Mouse (Mus musculus) limb, embryonic 12.5 days (tissue): ENCODE results near the gene Hoxc9. TPM values are rescaled to one million over a fixed set of nuclear protein-coding genes. Genes with fewer than 3 reads are reported as not detected.

Experiments used
- ATAC-seq: fragments of 200-750 bp; cut with Nextera tagmentation; 2 replicates; pipeline ENCODE4 v1.8.0; 2017; ENCODE audit warnings: low read depth, moderate TSS enrichment; ENCODE audit not compliant: insufficient number of reproducible peaks, insufficient read depth, low FRiP score, low TSS enrichment
- H3K27ac ChIP-seq: fragments of 300-500 bp; sonication (generic); 2 replicates; pipeline ENCODE4 v1.5.1; 2016; ENCODE audit warnings: mild to moderate bottlenecking, moderate library complexity
- H3K27me3 ChIP-seq: fragments of 300-500 bp; sonication (generic); 2 replicates; pipeline ENCODE4 v1.6.1; 2016; ENCODE audit warnings: mild to moderate bottlenecking, moderate library complexity
- H3K36me3 ChIP-seq: fragments of 300-500 bp; sonication (generic); 2 replicates; pipeline ENCODE4 v1.6.1; 2016; ENCODE audit warnings: mild to moderate bottlenecking, moderate library complexity
- H3K4me1 ChIP-seq: fragments of 300-500 bp; sonication (generic); replicated peaks from 2 replicates; pipeline ENCODE4 v1.6.1; 2016
- H3K4me2 ChIP-seq: fragments of 300-500 bp; sonication (generic); 2 replicates; pipeline ENCODE4 v1.6.1; 2016; ENCODE audit warnings: mild to moderate bottlenecking, moderate library complexity
- H3K4me3 ChIP-seq: fragments of 300-500 bp; sonication (generic); replicated peaks from 2 replicates; pipeline ENCODE4 v1.5.1; 2016; ENCODE audit warnings: mild to moderate bottlenecking
- H3K9ac ChIP-seq: fragments of 300-500 bp; sonication (generic); replicated peaks from 2 replicates; pipeline ENCODE4 v1.6.1; 2016; ENCODE audit warnings: mild to moderate bottlenecking, moderate library complexity
- H3K9me3 ChIP-seq: fragments of 300-500 bp; sonication (generic); 2 replicates; pipeline ENCODE4 v1.6.1; 2016; ENCODE audit warnings: mild to moderate bottlenecking, moderate library complexity
- WGBS: fragments of 180-500 bp; shearing (Covaris S2); methylation state at CpG from one replicate; pipeline ENCODE4 v1.1.7; 2016; 5-methylcytosine and 5-hydroxymethylcytosine counted together
- polyA plus RNA-seq: library from polyadenylated mRNA; unstranded; fragments of >200 nt; fragmentation: Nextera tagmentation; extraction: Ambion mirVana; gene quantifications from 2 replicates; pipeline ENCODE4 v1.2.1, GENCODE M21; 2016

Gene Hoxc9
- polyA plus RNA-seq, 1 experiment from 2014 or later: 3.6 TPM

- Histone ChIP-seq H3K4me2 (peak overlapping the region; percentile 61), H3K4me3 (peak overlapping the region; percentile 42), H3K36me3 (no peaks in the 10 kb centered on the region), H3K4me1 (peaks cover 36% of the 10 kb centered on the region), H3K27ac (peak overlapping the region; percentile 86), H3K9ac (peak overlapping the region; percentile 72), H3K9me3 (no peaks in the 10 kb centered on the region), H3K27me3 (peaks cover 90% of the 10 kb centered on the region)
- 1% methylated on average over 34 of the region's 34 CpGs for WGBS
- ATAC-seq: no peak
Measured at GRCm38 (mm10) chr15:102967511-102968397, 8.5 kb upstream of the Hoxc9 start.

GRCm38 (mm10) chr15:102969296-102969695 is 6.9 kb upstream of the Hoxc9 start:
- 28% methylated on average over 1 of the region's 1 CpGs for whole genome bisulfite sequencing
- Histone ChIP-seq H3K27me3 (peaks cover 94% of the 10 kb centered on the region), H3K4me1 (peaks cover 36% of the 10 kb centered on the region), H3K36me3 (no peaks in the 10 kb centered on the region), H3K9ac (peak overlapping the region; percentile 42; the same call in 1 of the 2 replicates), H3K27ac (no peak overlapping the region), H3K4me2 (peak overlapping the region; percentile 61), H3K4me3 (peak overlapping the region; percentile 42), H3K9me3 (no peaks in the 10 kb centered on the region)
- ATAC-seq: no peak

DNA sequence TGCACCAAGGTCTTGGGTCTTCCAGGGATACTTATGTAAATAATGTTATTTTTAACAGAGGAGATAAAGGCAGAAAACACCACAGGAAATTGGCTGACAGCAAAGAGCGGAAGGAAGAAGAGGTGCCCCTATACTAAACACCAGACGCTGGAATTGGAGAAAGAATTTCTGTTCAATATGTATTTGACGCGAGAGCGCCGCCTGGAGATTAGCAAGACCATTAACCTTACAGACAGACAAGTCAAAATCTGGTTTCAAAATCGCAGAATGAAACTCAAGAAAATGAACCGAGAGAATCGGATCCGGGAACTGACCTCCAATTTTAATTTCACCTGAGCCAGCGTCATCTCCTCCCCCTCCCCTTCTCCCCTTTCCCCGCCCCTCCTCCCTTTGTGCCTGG is 5.5 kb upstream of the Hoxc9 start:
- no peak overlapping the region; the same call in 1 of the 2 replicates for H3K9ac ChIP-seq
- no peaks in the 10 kb centered on the region for H3K9me3 ChIP-seq
- H3K27ac ChIP-seq: no peak overlapping the region
- peaks cover 41% of the 10 kb centered on the region for H3K4me1 ChIP-seq
- no peak for ATAC-seq
- 2% methylated on average over 12 of the region's 12 CpGs for WGBS
- H3K4me2 ChIP-seq: peak overlapping the region; percentile 61
- H3K36me3 ChIP-seq: no peaks in the 10 kb centered on the region
- peaks cover 93% of the 10 kb centered on the region for H3K27me3 ChIP-seq
- H3K4me3 ChIP-seq: peak overlapping the region; percentile 8; the same call in 1 of the 2 replicates

DNA sequence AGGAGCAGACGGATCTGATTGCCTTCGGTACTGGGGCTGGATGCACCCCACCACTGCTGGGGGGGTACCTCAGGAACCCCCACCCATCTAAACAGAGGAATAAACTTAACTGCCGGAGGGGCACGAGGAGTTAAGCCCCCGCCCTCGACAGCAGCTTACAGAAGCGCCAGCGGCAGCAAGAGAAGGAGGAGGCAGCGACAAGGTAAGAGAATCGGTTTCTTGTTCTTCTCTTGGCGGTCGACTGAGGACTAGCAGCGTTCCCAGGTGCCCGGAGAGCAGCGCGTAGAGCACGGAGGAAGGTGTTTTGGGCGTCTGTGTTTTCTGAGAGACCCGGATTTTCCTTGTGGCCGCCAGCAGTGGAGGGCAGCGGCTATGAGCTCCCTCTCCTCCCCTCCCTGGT is 4.0 kb upstream of the Hoxc9 start:
- H3K27ac ChIP-seq: peak overlapping the region; percentile 32; the same call in 1 of the 2 replicates
- H3K4me3 ChIP-seq: peak overlapping the region; percentile 34
- ATAC-seq: no peak
- no peaks in the 10 kb centered on the region for H3K9me3 ChIP-seq
- H3K4me2 ChIP-seq: peak overlapping the region; percentile 82
- H3K4me1 ChIP-seq: peaks cover 49% of the 10 kb centered on the region
- WGBS: 1% methylated on average over 21 of the region's 21 CpGs
- peak overlapping the region; percentile 50 for H3K9ac ChIP-seq
- H3K27me3 ChIP-seq: peaks cover 93% of the 10 kb centered on the region
- no peaks in the 10 kb centered on the region for H3K36me3 ChIP-seq

DNA sequence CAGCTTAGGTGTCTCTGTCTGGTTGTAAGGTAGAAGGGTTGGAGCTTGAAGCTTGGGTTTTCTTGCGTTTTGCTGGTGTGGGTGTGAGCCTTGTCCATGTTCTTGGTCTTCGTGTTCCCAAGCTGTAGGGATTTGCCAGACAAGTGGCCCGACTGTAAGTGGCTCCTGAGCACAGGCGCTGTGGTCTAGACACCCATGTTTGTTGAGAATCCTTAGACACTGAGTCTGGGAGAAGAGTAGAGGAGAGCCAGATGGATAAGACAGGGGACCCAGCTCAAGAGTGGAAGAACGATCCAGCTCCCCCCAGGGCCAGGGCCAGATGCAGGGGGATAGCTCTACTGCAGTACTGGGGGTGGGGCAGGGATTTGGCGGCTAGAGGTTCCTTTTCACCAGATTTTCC is 3.5 kb upstream of the Hoxc9 start:
- Histone ChIP-seq H3K4me3 (peak overlapping the region; percentile 34), H3K4me2 (peak overlapping the region; percentile 82), H3K9me3 (no peaks in the 10 kb centered on the region), H3K36me3 (no peaks in the 10 kb centered on the region), H3K4me1 (peaks cover 54% of the 10 kb centered on the region), H3K27ac (peak overlapping the region; percentile 32; the same call in 1 of the 2 replicates), H3K27me3 (peaks cover 93% of the 10 kb centered on the region), H3K9ac (peak overlapping the region; percentile 50)
- WGBS: 3% methylated on average over 6 of the region's 6 CpGs
- no peak for ATAC-seq

GRCm38 (mm10) chr15:102975034-102975433 is 1.2 kb upstream of the Hoxc9 start:
- H3K9ac ChIP-seq: peak overlapping the region; percentile 71; the same call in 1 of the 2 replicates
- no peak for ATAC-seq
- peaks cover 97% of the 10 kb centered on the region for H3K27me3 ChIP-seq
- H3K4me3 ChIP-seq: peak overlapping the region; percentile 40
- H3K36me3 ChIP-seq: no peaks in the 10 kb centered on the region
- peak overlapping the region; percentile 82 for H3K4me2 ChIP-seq
- 0 out of 2 replicates have a peak overlapping the region, but pooled peaks have one; percentile 73 for H3K27ac ChIP-seq
- no peaks in the 10 kb centered on the region for H3K9me3 ChIP-seq
- peaks cover 72% of the 10 kb centered on the region for H3K4me1 ChIP-seq
- WGBS: 10% methylated on average over 7 of the region's 7 CpGs

- Histone ChIP-seq H3K36me3 (no peaks in the 10 kb centered on the region), H3K27ac (peak overlapping the region; percentile 73), H3K4me3 (peak overlapping the region; percentile 40), H3K27me3 (peaks cover 97% of the 10 kb centered on the region), H3K9ac (peak overlapping the region; percentile 71), H3K4me2 (peak overlapping the region; percentile 82), H3K9me3 (no peaks in the 10 kb centered on the region), H3K4me1 (peaks cover 70% of the 10 kb centered on the region)
- WGBS: under 1% methylated on average over 21 of the region's 21 CpGs
- no peak for ATAC-seq
Measured at GRCm38 (mm10) chr15:102975688-102976111, 539 bp upstream of the Hoxc9 start.

DNA sequence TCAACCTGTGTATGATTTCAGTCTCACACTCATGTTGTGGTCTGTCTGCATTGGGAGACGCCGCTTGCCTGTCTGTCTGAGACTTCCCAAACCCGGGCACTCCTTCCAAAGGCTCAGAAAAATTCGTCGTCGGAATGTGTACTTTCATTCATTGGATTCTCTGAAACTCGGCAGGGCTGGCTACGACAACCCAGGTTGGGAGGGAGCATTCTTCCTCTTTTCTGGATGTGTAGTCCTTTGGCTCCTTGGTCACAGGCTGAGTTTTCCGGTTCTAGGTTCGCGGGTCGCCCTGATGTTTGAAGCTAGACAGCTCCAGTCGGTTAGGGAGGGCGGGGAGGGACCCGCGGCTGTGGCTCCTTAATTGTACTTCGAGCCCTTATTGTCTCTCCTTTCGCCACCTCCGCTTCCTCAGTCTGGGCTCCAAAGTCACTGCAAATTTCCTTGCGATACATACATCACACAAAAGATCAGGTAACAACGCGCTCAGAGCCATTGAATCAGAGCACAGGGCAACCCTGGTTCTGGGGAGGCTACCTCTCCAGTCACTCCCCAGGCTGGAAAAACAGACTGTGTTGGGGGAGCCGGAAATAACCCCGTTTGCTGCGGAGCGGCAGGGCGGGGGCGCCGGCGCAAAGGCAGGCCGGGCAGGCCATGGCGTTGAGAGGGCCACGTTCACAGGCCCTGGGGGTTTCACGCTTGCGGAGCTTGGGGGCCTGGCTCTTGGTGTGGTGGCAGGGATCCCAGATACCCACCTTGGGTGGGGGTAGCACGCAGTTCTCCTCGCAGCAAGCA is 588 bp downstream of the Hoxc9 start:
- H3K4me2 ChIP-seq: peak overlapping the region; percentile 82
- H3K9ac ChIP-seq: peak overlapping the region; percentile 71
- H3K27ac ChIP-seq: peak overlapping the region; percentile 73

DNA sequence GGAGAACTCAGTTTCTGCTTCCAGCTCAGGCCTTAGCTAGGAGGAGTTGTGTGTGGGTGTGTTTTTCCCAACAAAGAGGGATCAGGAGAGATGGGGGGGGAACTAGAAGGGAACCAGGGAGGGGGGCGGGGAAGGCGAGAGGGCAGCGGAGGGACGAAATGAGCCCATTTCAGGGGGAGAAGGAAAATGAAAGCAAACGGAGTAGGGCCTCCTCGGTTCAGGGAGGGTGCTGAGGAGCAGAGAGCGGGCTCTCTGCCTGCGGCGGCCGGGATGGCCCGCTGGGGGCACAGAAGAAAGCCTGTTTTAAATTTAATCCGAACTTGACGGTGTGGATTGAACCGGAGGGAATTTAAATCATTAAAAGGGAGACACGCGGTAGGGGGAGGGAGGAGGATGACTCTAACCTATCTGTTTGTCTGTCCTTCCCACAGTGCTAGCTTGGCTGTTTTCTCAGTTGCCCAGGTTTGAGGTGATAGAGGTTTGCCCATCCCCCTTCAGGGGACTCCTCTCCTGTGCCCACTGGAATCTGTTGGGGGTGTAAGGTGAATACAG is 1.3 kb downstream of the Hoxc9 start:
- under 1% methylated on average over 16 of the region's 16 CpGs for WGBS
- Histone ChIP-seq H3K9ac (peak overlapping the region; percentile 71), H3K36me3 (no peaks in the 10 kb centered on the region), H3K4me1 (peaks cover 74% of the 10 kb centered on the region), H3K27ac (peak overlapping the region; percentile 73), H3K4me3 (peak overlapping the region; percentile 40), H3K27me3 (peaks cover 98% of the 10 kb centered on the region), H3K4me2 (peak overlapping the region; percentile 82), H3K9me3 (no peaks in the 10 kb centered on the region)
- ATAC-seq: no peak

More for the DNA sequence above, 588 bp downstream of the Hoxc9 start:
- peak overlapping the region; percentile 40 for H3K4me3 ChIP-seq
- 2% methylated on average over 37 of the region's 37 CpGs for WGBS
- peaks cover 98% of the 10 kb centered on the region for H3K27me3 ChIP-seq
- no peaks in the 10 kb centered on the region for H3K36me3 ChIP-seq
- H3K9me3 ChIP-seq: no peaks in the 10 kb centered on the region
- no peak for ATAC-seq
- H3K4me1 ChIP-seq: peaks cover 73% of the 10 kb centered on the region

DNA sequence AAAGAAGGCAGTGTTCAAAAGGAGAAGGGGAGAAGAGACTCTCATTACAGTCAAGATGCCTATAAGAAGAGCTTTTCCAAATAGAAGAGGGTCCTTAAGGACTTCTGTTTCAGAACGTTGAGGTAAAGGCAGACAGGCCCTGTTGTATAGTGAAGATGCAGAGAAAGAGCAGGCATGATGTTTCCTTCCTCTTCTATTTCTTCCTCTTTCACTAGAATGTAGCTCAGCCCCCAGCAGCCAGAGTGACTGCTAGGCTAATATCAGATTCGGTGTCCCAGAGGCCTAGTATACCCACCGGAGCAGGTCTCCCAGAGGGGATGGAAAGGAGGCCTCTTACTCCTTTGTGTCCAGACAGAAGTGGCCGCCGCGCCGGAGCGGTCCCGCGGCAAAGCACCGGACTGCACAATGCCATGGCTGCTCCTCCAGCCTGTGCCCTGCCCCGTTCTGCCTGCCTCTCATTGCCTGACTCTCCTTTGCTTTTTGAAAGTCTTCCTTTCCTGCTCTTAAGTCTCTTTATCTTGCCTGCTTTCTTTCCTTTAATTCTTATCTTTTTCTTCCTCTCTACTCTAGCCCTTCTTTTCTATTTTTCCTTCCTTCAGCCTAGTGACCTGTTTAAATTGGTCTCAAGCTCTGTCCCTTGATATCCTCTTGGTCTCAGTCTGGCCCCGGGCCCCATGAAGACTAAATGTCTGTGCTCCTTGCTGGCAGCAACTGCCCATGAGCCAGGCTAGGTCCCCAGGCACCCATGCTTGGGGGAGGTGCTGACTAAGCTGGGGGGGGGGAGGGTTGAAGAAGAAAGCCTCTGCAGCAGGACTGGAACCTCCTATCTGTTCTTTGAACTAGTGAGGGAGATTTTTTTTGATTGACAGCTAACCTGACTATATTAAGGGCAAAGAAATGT is 2.6 kb downstream of the Hoxc9 start:
- Histone ChIP-seq H3K36me3 (no peaks in the 10 kb centered on the region), H3K4me3 (peak overlapping the region; percentile 40), H3K9ac (peak overlapping the region; percentile 50), H3K4me2 (peak overlapping the region; percentile 82), H3K27me3 (peaks cover 98% of the 10 kb centered on the region), H3K4me1 (peaks cover 79% of the 10 kb centered on the region), H3K9me3 (no peaks in the 10 kb centered on the region), H3K27ac (0 out of 2 replicates have a peak overlapping the region, but pooled peaks have one; percentile 73)
- no peak for ATAC-seq
- WGBS: 3% methylated on average over 13 of the region's 13 CpGs
